Mouse (Mus musculus): ENCODE measurements around the gene Taf1. TPM values are rescaled to one million over a fixed set of nuclear protein-coding genes. Genes with fewer than 3 reads are reported as not detected.
"Not testable (repeated sequence)": the region's sequence is repeated elsewhere in the genome, so short reads cannot be mapped to it uniquely, and the experiment has no call there.

Gene Taf1
- 5.2 and 5.9 TPM in 2 replicates for polyA plus RNA-seq (2015; fragmentation: Nextera tagmentation; extraction: Ambion mirVana)

DNA sequence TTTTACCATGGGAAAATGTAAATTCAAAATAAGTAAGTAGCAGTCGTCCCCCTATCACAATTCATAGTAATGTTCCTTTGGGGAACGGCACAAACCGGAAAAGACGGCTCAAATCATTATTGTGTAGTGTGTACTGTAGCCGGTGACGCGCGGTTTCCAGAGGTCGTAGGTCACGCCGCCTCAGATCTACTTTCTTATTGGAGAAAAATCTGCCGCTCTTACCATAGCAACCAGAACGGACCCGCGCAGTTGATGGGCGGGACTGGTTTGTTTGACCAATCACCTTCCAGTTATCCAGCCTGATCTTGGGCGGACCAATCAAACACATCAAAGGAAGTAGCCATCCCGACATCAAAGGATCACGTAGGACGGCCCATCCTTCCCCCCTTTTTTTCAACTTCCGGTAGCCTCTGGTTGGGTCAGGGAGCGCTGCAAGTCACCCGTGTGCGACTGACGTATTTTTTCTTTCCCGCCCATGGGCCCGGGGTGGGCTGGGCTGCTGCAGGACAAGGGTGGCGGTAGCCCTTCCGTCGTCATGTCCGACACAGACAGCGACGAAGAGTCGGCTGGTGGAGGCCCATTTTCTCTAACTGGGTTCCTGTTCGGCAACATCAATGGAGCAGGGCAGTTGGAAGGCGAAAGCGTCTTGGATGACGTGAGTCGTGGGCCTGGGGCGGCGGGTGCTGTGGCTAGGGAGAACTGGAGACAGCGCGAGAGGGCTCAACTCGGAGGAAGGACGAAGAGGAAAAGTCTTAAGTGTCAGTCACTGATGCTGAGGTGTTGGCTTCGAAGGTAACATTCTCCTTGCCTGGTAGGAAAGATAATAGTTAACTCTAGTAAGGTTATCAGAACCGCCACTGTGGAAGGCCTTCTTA lies at the start of gene Taf1:
Gene Taf1 (plus strand): TSS at position 388 of the 875 bp plus-strand sequence.
- Histone ChIP-seq H3K27ac (peak within 1 kb of the TSS; percentile 47; the same call in 1 of the 2 replicates), H3K36me3 (ENCODE audit: insufficient read depth, low read length) (no peaks in the 10 kb centered on the region), H3K4me2 (ENCODE audit: low read length) (peak within 1 kb of the TSS; percentile 48), H3K9me3 (replicated peaks; ENCODE audit: low read length) (no peaks in the 10 kb centered on the region), H3K9ac (ENCODE audit: low read depth, low read length) (peak within 1 kb of the TSS; percentile 57), H3K4me1 (replicated peaks; ENCODE audit: insufficient read depth, low read length) (no peaks in the 10 kb centered on the region), H3K4me3 (replicated peaks; ENCODE audit: low read depth, low read length) (peak within 1 kb of the TSS; percentile 52), H3K27me3 (ENCODE audit: insufficient read depth, low read length) (no peaks in the 10 kb centered on the region)
- TF ChIP-seq CTCF (IDR thresholded peaks at IDR 0.05; ENCODE audit: low read depth) = no peak
- WGBS = 29% methylated on average over 47 of the region's 47 CpGs
- peak; percentile 98 for ATAC-seq (replicated peaks; ENCODE audit: low FRiP score, low read depth)
- DNase-seq (ENCODE audit: low spot score) = peak; percentile 97

DNA sequence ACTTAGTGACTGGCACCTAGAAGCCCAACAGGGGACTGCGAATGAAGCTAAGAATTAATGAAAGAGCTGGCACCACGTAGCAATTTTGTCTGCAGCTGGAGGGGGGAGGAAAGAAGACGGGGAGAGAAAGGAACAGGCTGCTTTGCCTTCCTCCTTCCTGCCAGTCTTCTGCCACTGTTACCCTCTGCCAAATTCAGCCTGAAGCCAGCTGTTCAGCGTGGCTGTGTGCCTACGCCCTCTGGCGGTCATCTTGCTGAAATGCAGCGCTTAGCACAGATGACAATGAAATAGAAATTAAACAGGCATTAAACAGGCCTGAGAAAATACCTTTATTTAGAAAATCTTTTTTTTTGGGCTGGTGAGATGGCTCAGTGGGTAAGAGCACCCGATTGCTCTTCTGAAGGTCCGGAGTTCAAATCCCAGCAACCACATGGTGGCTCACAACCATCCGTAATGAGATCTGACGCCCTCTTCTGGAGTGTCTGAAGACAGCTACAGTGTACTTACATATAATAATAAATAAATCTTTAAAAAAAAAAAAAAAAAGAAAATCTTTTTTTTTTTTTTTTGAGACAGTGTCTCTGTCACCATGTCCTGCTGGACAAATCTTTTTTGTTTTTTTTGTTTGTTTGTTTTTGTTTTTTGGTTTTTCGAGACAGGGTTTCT lies 45.9 kb upstream of the Taf1 start:
- peak; percentile 75 for TF ChIP-seq CTCF (IDR thresholded peaks at IDR 0.05; ENCODE audit: low read depth)
- not testable (repeated sequence) for H3K27me3 ChIP-seq (ENCODE audit: insufficient read depth, low read length); ATAC-seq (replicated peaks; ENCODE audit: low FRiP score, low read depth); H3K9ac ChIP-seq (ENCODE audit: low read depth, low read length); H3K4me1 ChIP-seq (replicated peaks; ENCODE audit: insufficient read depth, low read length); H3K36me3 ChIP-seq (ENCODE audit: insufficient read depth, low read length); H3K4me2 ChIP-seq (ENCODE audit: low read length); H3K9me3 ChIP-seq (replicated peaks; ENCODE audit: low read length); H3K27ac ChIP-seq; H3K4me3 ChIP-seq (replicated peaks; ENCODE audit: low read depth, low read length)
- DNase-seq (ENCODE audit: low spot score) = peak; percentile 33
- 38% methylated on average over 10 of the region's 12 CpGs for WGBS

DNA sequence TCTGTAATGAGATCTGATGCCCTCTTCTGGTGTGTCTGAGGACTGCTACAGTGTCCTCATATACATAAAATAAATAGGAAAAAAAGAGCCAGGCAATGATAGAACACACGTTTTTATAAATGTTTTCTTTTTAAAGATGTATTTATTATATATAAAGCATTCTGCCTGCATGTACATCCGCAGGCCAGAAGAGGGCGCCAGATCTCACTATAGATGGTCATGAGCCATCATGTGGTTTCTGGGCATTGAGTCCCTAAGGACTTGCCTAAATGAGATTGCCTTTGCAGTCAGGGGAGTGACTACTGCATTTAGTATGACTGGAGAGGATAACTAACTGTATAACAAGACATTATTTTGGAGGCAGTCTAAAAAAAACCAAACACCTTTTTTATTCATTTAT lies 27.9 kb upstream of the Taf1 start:
- H3K27ac ChIP-seq = no peak overlapping the region
- no peaks in the 10 kb centered on the region for H3K27me3 ChIP-seq (ENCODE audit: insufficient read depth, low read length)
- ATAC-seq (replicated peaks; ENCODE audit: low FRiP score, low read depth) = no peak
- no peaks in the 10 kb centered on the region for H3K36me3 ChIP-seq (ENCODE audit: insufficient read depth, low read length)
- no peak overlapping the region for H3K4me3 ChIP-seq (replicated peaks; ENCODE audit: low read depth, low read length)
- no peaks in the 10 kb centered on the region for H3K9me3 ChIP-seq (replicated peaks; ENCODE audit: low read length)
- WGBS = 18% methylated on average over 3 of the region's 3 CpGs
- DNase-seq (ENCODE audit: low spot score) = peak; percentile 12
- no peaks in the 10 kb centered on the region for H3K4me1 ChIP-seq (replicated peaks; ENCODE audit: insufficient read depth, low read length)
- no peak overlapping the region for H3K4me2 ChIP-seq (ENCODE audit: low read length)
- H3K9ac ChIP-seq (ENCODE audit: low read depth, low read length) = no peak overlapping the region
- peak; percentile 65 for TF ChIP-seq CTCF (IDR thresholded peaks at IDR 0.05; ENCODE audit: low read depth)

DNA sequence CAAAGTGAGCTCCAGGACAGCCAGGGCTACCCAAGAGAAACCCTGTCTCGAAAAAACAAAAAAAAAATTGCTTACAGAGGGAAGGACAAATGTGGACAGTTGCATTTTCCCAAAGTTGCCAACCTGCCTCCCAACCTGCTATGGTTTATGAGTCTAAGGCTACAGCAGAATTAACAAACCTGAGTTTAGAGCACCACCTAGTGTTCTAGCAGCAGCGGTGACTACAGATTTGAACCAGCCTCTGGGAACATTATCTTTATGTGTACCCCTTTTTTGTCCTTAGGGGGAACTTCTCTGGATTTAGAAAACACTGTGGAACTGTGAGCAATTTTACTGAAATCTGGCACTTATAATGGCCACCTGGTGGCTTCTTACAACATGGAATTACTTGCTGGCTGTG lies 16.8 kb upstream of the Taf1 start:
- Histone ChIP-seq H3K27me3 (ENCODE audit: insufficient read depth, low read length) (no peaks in the 10 kb centered on the region), H3K36me3 (ENCODE audit: insufficient read depth, low read length) (no peaks in the 10 kb centered on the region), H3K4me2 (ENCODE audit: low read length) (no peak overlapping the region), H3K4me3 (replicated peaks; ENCODE audit: low read depth, low read length) (no peak overlapping the region), H3K9me3 (replicated peaks; ENCODE audit: low read length) (no peaks in the 10 kb centered on the region), H3K9ac (ENCODE audit: low read depth, low read length) (no peak overlapping the region), H3K4me1 (replicated peaks; ENCODE audit: insufficient read depth, low read length) (no peaks in the 10 kb centered on the region), H3K27ac (no peak overlapping the region)
- no peak for ATAC-seq (replicated peaks; ENCODE audit: low FRiP score, low read depth)
- 14% methylated on average over 2 of the region's 2 CpGs for WGBS
- DNase-seq (ENCODE audit: low spot score) = peak; percentile 42
- TF ChIP-seq CTCF (IDR thresholded peaks at IDR 0.05; ENCODE audit: low read depth) = peak; percentile 60

DNA sequence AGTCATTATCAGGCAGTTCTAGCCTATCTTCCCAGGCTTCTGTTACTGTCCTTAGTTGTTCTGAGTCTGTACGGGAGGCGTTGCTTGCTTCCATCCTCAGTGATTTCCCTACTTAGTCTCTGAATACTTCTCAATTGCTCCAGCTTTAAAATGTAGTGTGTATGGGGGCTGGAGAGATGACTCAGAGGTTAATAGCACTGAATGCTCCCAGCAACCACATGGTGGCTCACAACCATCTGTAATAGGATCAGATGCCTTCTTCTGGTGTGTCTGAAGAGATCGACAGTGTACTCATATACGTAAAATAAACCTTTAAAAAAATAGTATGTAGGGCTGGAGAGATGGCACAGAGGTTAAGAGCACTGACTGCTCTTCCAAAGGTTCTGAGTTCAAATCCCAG lies 14.5 kb upstream of the Taf1 start:
- no peak for ATAC-seq (replicated peaks; ENCODE audit: low FRiP score, low read depth)
- no peak overlapping the region for H3K9ac ChIP-seq (ENCODE audit: low read depth, low read length)
- H3K9me3 ChIP-seq (replicated peaks; ENCODE audit: low read length) = no peaks in the 10 kb centered on the region
- 86% methylated on average over 4 of the region's 4 CpGs for WGBS
- no peak overlapping the region for H3K4me3 ChIP-seq (replicated peaks; ENCODE audit: low read depth, low read length)
- DNase-seq (ENCODE audit: low spot score) = no peak
- H3K4me1 ChIP-seq (replicated peaks; ENCODE audit: insufficient read depth, low read length) = no peaks in the 10 kb centered on the region
- TF ChIP-seq CTCF (IDR thresholded peaks at IDR 0.05; ENCODE audit: low read depth) = no peak
- H3K36me3 ChIP-seq (ENCODE audit: insufficient read depth, low read length) = no peaks in the 10 kb centered on the region
- no peaks in the 10 kb centered on the region for H3K27me3 ChIP-seq (ENCODE audit: insufficient read depth, low read length)
- no peak overlapping the region for H3K4me2 ChIP-seq (ENCODE audit: low read length)
- H3K27ac ChIP-seq = no peak overlapping the region

DNA sequence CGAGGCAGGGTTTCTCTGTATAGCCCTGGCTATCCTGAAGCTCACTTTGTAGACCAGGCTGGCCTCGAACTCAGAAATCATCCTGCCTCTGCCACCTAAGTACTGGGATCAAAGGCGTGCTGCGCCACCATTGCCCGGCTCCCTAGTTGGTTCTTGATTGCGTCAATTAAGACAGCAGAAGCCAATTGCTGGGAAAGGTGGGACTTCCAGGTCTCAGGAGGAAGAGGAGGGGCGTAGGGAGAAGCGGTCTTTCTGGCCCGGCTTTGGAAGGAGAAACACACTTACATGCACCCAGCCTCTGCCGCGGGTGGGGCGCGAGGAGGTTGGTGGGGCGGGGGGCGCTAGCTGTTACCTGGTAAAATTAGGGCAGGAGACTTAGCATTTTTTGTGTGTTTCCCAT lies 10.5 kb upstream of the Taf1 start:
- Histone ChIP-seq H3K4me3 (replicated peaks; ENCODE audit: low read depth, low read length) (no peak overlapping the region), H3K27ac (no peak overlapping the region), H3K4me2 (ENCODE audit: low read length) (no peak overlapping the region), H3K36me3 (ENCODE audit: insufficient read depth, low read length) (no peaks in the 10 kb centered on the region), H3K9me3 (replicated peaks; ENCODE audit: low read length) (no peaks in the 10 kb centered on the region), H3K4me1 (replicated peaks; ENCODE audit: insufficient read depth, low read length) (no peaks in the 10 kb centered on the region), H3K27me3 (ENCODE audit: insufficient read depth, low read length) (no peaks in the 10 kb centered on the region), H3K9ac (ENCODE audit: low read depth, low read length) (no peak overlapping the region)
- TF ChIP-seq CTCF (IDR thresholded peaks at IDR 0.05; ENCODE audit: low read depth) = no peak
- ATAC-seq (replicated peaks; ENCODE audit: low FRiP score, low read depth) (no peak), DNase-seq (ENCODE audit: low spot score) (no peak)
- WGBS = 85% methylated on average over 15 of the region's 15 CpGs
